In genomic region chr14:121190386-121190785, GRCm38 (mm10) we compare ENCODE assay signal across 15 mouse cellular contexts.
DNase-seq lines count a peak whose midpoint lies in the region; ATAC-seq and TF ChIP-seq lines count a peak whose summit lies in the region.
"Had no signal": no experiment of that assay in that cellular context is flagged by ENCODE, and none has a peak within 500 bp of the region (broad histone marks: within the 10 kb centered on the region; RNA-seq: fewer than 3 reads in every experiment).

No protein-coding gene starts in this region.

- no peak overlapping the region for H3K4me2 ChIP-seq in heart, embryonic 11.5 days
- H3K4me2 ChIP-seq in heart, embryonic 16.5 days (ENCODE audit: low read depth, low read length), result peak overlapping the region; percentile 28
- H3K4me2 ChIP-seq in lung, postnatal 0 days (replicated peaks; ENCODE audit: low read depth, low read length), result no peak overlapping the region
- H3K4me2 ChIP-seq: limb, embryonic 15.5 days had no signal

- 70% methylated on average over 9 of the region's 9 CpGs for WGBS in heart, adult 2 months
- 66% methylated on average over 9 of the region's 9 CpGs for WGBS in heart, embryonic 11.5 days (ENCODE audit: insufficient replicate concordance)
- 47% methylated on average over 9 of the region's 9 CpGs for WGBS in heart, embryonic 16.5 days
- 51% methylated on average over 9 of the region's 9 CpGs for WGBS in lung, postnatal 0 days

- TF ChIP-seq EP300 in heart, adult 2 months (IDR thresholded peaks at IDR 0.05; ENCODE audit: insufficient read depth, low read depth, low read length), result no peak
- TF ChIP-seq EP300 in lung, postnatal 0 days (IDR thresholded peaks at IDR 0.05), result peak; percentile 71; the same call in 1 of the 2 replicates

- H3K36me3 ChIP-seq in heart, adult 2 months (ENCODE audit: control insufficient read depth, insufficient read depth, low read length), result no peaks in the 10 kb centered on the region
- H3K36me3 ChIP-seq in heart, embryonic 11.5 days (ENCODE audit: control insufficient read depth, insufficient read depth, low read length), result no peaks in the 10 kb centered on the region
- H3K36me3 ChIP-seq in heart, embryonic 16.5 days (ENCODE audit: control insufficient read depth, insufficient read depth), result peaks cover under 1% of the 10 kb centered on the region; the same call in 1 of the 2 replicates
- H3K36me3 ChIP-seq in lung, postnatal 0 days (ENCODE audit: insufficient read depth, low read length), result no peaks in the 10 kb centered on the region

- H3K4me3 ChIP-seq in heart, adult 2 months, result no peak overlapping the region
- H3K4me3 ChIP-seq in heart, embryonic 11.5 days (ENCODE audit: low read depth, low read length), result no peak overlapping the region
- H3K4me3 ChIP-seq in heart, embryonic 16.5 days (ENCODE audit: low read length), result no peak overlapping the region
- no peak overlapping the region for H3K4me3 ChIP-seq in lung, postnatal 0 days (ENCODE audit: low read depth, low read length)
- H3K4me3 ChIP-seq: limb, embryonic 15.5 days had no signal

- no peak for TF ChIP-seq CTCF in heart, adult 2 months (IDR thresholded peaks at IDR 0.05)
- TF ChIP-seq CTCF in lung, postnatal 0 days (IDR thresholded peaks at IDR 0.05), result no peak

- no peaks in the 10 kb centered on the region for H3K79me2 ChIP-seq in heart, adult 2 months (replicated peaks; ENCODE audit: control insufficient read depth, insufficient read depth, low read length)

- peak in 1 of 2 experiments; percentile 28 for DNase-seq in heart, adult 2 months
- DNase-seq in 3134 (ENCODE audit: extremely low read depth, insufficient read length, low spot score), result peak; percentile 44
- peak; percentile 82 for DNase-seq in lung, postnatal 0 days (ENCODE audit: low spot score)
- DNase-seq in cerebellum, adult 9-10 months, result no peak
- DNase-seq in thymus, postnatal 4 days, result no peak
- DNase-seq in frontal cortex, postnatal 14 days (ENCODE audit: low spot score in 2 of 2), result no peak
- DNase-seq: cerebellum, adult 18-20 months; forebrain, postnatal 0 days; kidney, adult 8-10 months; right cerebral cortex, postnatal 4 days had no signal

- intact Hi-C loops in heart, adult 2 months (cut with DNase I), result no loop called here

- peak overlapping the region; percentile 4 for H3K27ac ChIP-seq in heart, adult 2 months
- no peak overlapping the region for H3K27ac ChIP-seq in heart, embryonic 11.5 days (ENCODE audit: low read depth, low read length)
- peak overlapping the region; percentile 54 for H3K27ac ChIP-seq in heart, embryonic 16.5 days (ENCODE audit: low read length)
- H3K27ac ChIP-seq in lung, postnatal 0 days (ENCODE audit: low read length), result peak overlapping the region; percentile 74

- ATAC-seq in heart, embryonic 11.5 days (replicated peaks; ENCODE audit: insufficient number of reproducible peaks, low FRiP score, low TSS enrichment), result no peak
- no peak; the same call in 1 of the 2 replicates for ATAC-seq in heart, embryonic 16.5 days (replicated peaks; ENCODE audit: extremely low read depth, insufficient read depth, low FRiP score)
- peak; percentile 89 for ATAC-seq in lung, postnatal 0 days
- ATAC-seq: CD4-positive, CD25-positive, alpha-beta regulatory T cell, adult 4 months; forebrain, postnatal 0 days; Patski had no signal

- peaks cover 3% of the 10 kb centered on the region; the same call in 1 of the 2 replicates for H3K4me1 ChIP-seq in heart, adult 2 months (ENCODE audit: control insufficient read depth, insufficient read depth, low read length)
- peaks cover 14% of the 10 kb centered on the region for H3K4me1 ChIP-seq in heart, embryonic 11.5 days (ENCODE audit: control insufficient read depth, insufficient read depth, low read length)
- peaks cover 18% of the 10 kb centered on the region for H3K4me1 ChIP-seq in heart, embryonic 16.5 days (ENCODE audit: control insufficient read depth, insufficient read depth, low read length)
- peaks cover 5% of the 10 kb centered on the region; the same call in 1 of the 2 replicates for H3K4me1 ChIP-seq in lung, postnatal 0 days (ENCODE audit: insufficient read depth, low read depth, low read length)

- no peaks in the 10 kb centered on the region for H3K9me3 ChIP-seq in heart, embryonic 11.5 days (replicated peaks; ENCODE audit: control insufficient read depth, low read length)
- peaks cover 2% of the 10 kb centered on the region for H3K9me3 ChIP-seq in heart, embryonic 16.5 days (replicated peaks; ENCODE audit: control insufficient read depth, low read length)
- H3K9me3 ChIP-seq in lung, postnatal 0 days (ENCODE audit: low read length), result no peaks in the 10 kb centered on the region
- H3K9me3 ChIP-seq: limb, embryonic 15.5 days had no signal

- no peaks in the 10 kb centered on the region for H3K27me3 ChIP-seq in heart, adult 2 months (ENCODE audit: control insufficient read depth, insufficient read depth, low read length)
- no peaks in the 10 kb centered on the region for H3K27me3 ChIP-seq in heart, embryonic 11.5 days (ENCODE audit: control insufficient read depth, insufficient read depth, low read length)
- H3K27me3 ChIP-seq in heart, embryonic 16.5 days (ENCODE audit: control insufficient read depth, insufficient read depth, low read length), result no peaks in the 10 kb centered on the region
- no peaks in the 10 kb centered on the region for H3K27me3 ChIP-seq in lung, postnatal 0 days (replicated peaks; ENCODE audit: insufficient read depth, low read length)
- H3K27me3 ChIP-seq: limb, embryonic 15.5 days; Patski had no signal

- TF ChIP-seq POLR2A in heart, adult 2 months (IDR thresholded peaks at IDR 0.05; ENCODE audit: insufficient read depth, low read depth, low read length), result no peak

- H3K9ac ChIP-seq in heart, adult 2 months (ENCODE audit: low read depth, low read length), result no peak overlapping the region
- H3K9ac ChIP-seq in heart, embryonic 11.5 days (ENCODE audit: low read depth, low read length), result no peak overlapping the region
- peak overlapping the region; percentile 28 for H3K9ac ChIP-seq in heart, embryonic 16.5 days (ENCODE audit: low read length)
- no peak overlapping the region for H3K9ac ChIP-seq in lung, postnatal 0 days (replicated peaks; ENCODE audit: low read depth)
- H3K9ac ChIP-seq: forebrain, postnatal 0 days; limb, embryonic 15.5 days had no signal

Comparison
In these comparisons a context has a peak if more than half of its experiments do, and no peak if none do; other contexts are left out.
1. DNase-seq: peak in 3134 (single experiment) and lung, postnatal 0 days (single experiment); none in cerebellum, adult 9-10 months (single experiment), thymus, postnatal 4 days (single experiment) and frontal cortex, postnatal 14 days (0 of 2).